Mouse (Mus musculus) urinary bladder, adult 18-20 months (tissue): Measurements from ENCODE around the gene Gstt3.
A peak's percentile ranks its signal among the peaks of the same experiment; 100 is the strongest.

Source experiments
- DNase-seq, 2 experiments: peaks; one replicate each; pipeline ENCODE4 v3.0.0; 2022; ENCODE audit warnings: low spot score in 2 of 2, mixed read lengths in 2 of 2

Gstt3 gene

GRCm38 (mm10) chr10:75780769-75781578 lies at the start of gene Gstt3, which contains the start of gene Gm20441:
Gstt3 (minus strand) TSS chr10:75781414.
Gm20441 (minus strand) TSS chr10:75780954.
- peak; percentile 71 to 73 for DNase-seq

- no peak for DNase-seq
Measured at GRCm38 (mm10) chr10:75830275-75830670, 49.1 kb upstream of the Gstt3 start.

- no peak for DNase-seq
Measured at GRCm38 (mm10) chr10:75829529-75830274, 48.5 kb upstream of the Gstt3 start.

- no peak for DNase-seq
Measured at GRCm38 (mm10) chr10:75828500-75828931, 47.3 kb upstream of the Gstt3 start.

- DNase-seq = peak in 1 of 2 experiments; percentile 18
Measured at GRCm38 (mm10) chr10:75827668-75828360, 46.6 kb upstream of the Gstt3 start.

- no peak for DNase-seq
Measured at GRCm38 (mm10) chr10:75824530-75824929, 43.3 kb upstream of the Gstt3 start.

- DNase-seq = no peak
Measured at GRCm38 (mm10) chr10:75823782-75824181, 42.6 kb upstream of the Gstt3 start.

GRCm38 (mm10) chr10:75822443-75822842 lies 41.2 kb upstream of the Gstt3 start, which contains the start of gene Gstt4:
Gstt4 (minus strand) TSS chr10:75822543.
- no peak for DNase-seq

GRCm38 (mm10) chr10:75819882-75820281 lies 38.7 kb upstream of the Gstt3 start:
- DNase-seq = no peak

- no peak for DNase-seq
Measured at GRCm38 (mm10) chr10:75818641-75819040, 37.4 kb upstream of the Gstt3 start.

- no peak for DNase-seq
Measured at GRCm38 (mm10) chr10:75804217-75804616, 23.0 kb upstream of the Gstt3 start.

GRCm38 (mm10) chr10:75798176-75798696 lies 17.0 kb upstream of the Gstt3 start, which contains the start of gene Gstt1:
Gstt1 (minus strand) TSS chr10:75798584.
- DNase-seq = peak; percentile 46 to 59

- peak; percentile 42 to 52 for DNase-seq
Measured at GRCm38 (mm10) chr10:75797619-75798175, 16.5 kb upstream of the Gstt3 start.

- DNase-seq = no peak
Measured at GRCm38 (mm10) chr10:75796731-75797516, 15.7 kb upstream of the Gstt3 start.

GRCm38 (mm10) chr10:75794880-75795279 lies 13.7 kb upstream of the Gstt3 start:
- no peak for DNase-seq

- DNase-seq = no peak
Measured at GRCm38 (mm10) chr10:75790773-75791172, 9.6 kb upstream of the Gstt3 start.

- no peak for DNase-seq
Measured at GRCm38 (mm10) chr10:75789841-75790240, 8.6 kb upstream of the Gstt3 start.

GRCm38 (mm10) chr10:75789081-75789735 lies 8.0 kb upstream of the Gstt3 start:
- no peak for DNase-seq

- DNase-seq = no peak
Measured at GRCm38 (mm10) chr10:75788277-75788676, 7.1 kb upstream of the Gstt3 start.

- no peak for DNase-seq
Measured at GRCm38 (mm10) chr10:75785442-75785841, 4.2 kb upstream of the Gstt3 start.
